Mouse (Mus musculus): ENCODE results near the gene Evx2.

- TF ChIP-seq NANOG (IDR thresholded peaks at IDR 0.05; ENCODE audit: borderline replicate concordance, low read length) (no peak), CTCF (conservative IDR thresholded peaks at IDR 0.05; ENCODE audit: low read length) (no peak), POU5F1 (IDR thresholded peaks at IDR 0.05; ENCODE audit: borderline replicate concordance, low read length) (no peak)
These were observed 23.4 kb upstream of the Evx2 start for GRCm38 (mm10) chr2:74682796-74683195.
